22 mouse cellular contexts compared by ENCODE assay signal in the genomic region with DNA sequence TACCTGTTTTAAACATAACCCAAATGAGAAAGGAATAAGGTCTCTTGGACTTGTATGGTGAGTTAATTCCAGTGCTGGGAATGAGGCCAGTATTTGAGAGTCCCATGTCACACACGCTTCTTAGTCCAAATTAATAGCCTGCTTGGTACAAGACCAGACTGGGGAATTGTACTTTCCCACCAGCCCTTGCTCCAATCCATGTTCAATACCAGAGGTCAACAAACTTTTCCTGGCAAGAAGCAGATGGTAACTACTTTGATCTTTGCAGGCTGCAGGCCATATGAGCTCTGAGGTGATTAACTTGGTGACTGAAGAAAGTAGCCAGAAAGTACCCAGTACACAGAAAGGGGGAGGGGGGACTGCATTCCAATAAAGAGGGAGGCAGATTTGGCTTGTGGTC.
A peak's percentile ranks its signal among the peaks of the same experiment; 100 is the strongest.
DNase-seq lines count a peak whose midpoint lies in the region; ATAC-seq lines count a peak whose summit lies in the region.
"Had no signal": no experiment of that assay in that cellular context is flagged by ENCODE, and none has a peak within 500 bp of the region (broad histone marks: within the 10 kb centered on the region; RNA-seq: fewer than 3 reads in every experiment).

No protein-coding gene starts in this region.

- no peaks in the 10 kb centered on the region for H3K36me3 ChIP-seq in forebrain, embryonic 15.5 days
- H3K36me3 ChIP-seq in forebrain, embryonic 11.5 days (ENCODE audit: control insufficient read depth, insufficient read depth, low read length): no peaks in the 10 kb centered on the region
- H3K36me3 ChIP-seq in lung, embryonic 16.5 days (ENCODE audit: control insufficient read depth, insufficient read depth, low read length): no peaks in the 10 kb centered on the region
- H3K36me3 ChIP-seq: heart, embryonic 12.5 days; midbrain, embryonic 15.5 days; neural tube, embryonic 15.5 days; stomach, embryonic 15.5 days had no signal

- no peak for DNase-seq in forebrain, embryonic 11.5 days (ENCODE audit: low spot score)
- DNase-seq in lung, postnatal 25 days (ENCODE audit: low spot score): no peak
- DNase-seq in embryo, embryonic 11 days: peak; percentile 20
- DNase-seq in kidney, adult 9 months: no peak
- DNase-seq in thymus, postnatal 25 days: no peak
- DNase-seq: adrenal gland, postnatal 36 days; B cell, adult 2 months; heart, postnatal 14 days; kidney, adult 18-20 months; kidney, postnatal 10 days; right cerebral cortex, postnatal 25 days; thymus, adult 18-20 months had no signal

- H3K4me2 ChIP-seq in forebrain, embryonic 15.5 days (replicated peaks): no peak overlapping the region
- no peak overlapping the region for H3K4me2 ChIP-seq in forebrain, embryonic 11.5 days (ENCODE audit: low read depth, low read length, severe bottlenecking)
- H3K4me2 ChIP-seq in lung, embryonic 16.5 days (ENCODE audit: low read depth, low read length): no peak overlapping the region
- H3K4me2 ChIP-seq: heart, embryonic 12.5 days; hindbrain, embryonic 14.5 days; midbrain, embryonic 15.5 days; neural tube, embryonic 15.5 days; stomach, embryonic 15.5 days had no signal

- no peak overlapping the region for H3K4me3 ChIP-seq in forebrain, embryonic 15.5 days
- H3K4me3 ChIP-seq in forebrain, embryonic 11.5 days (ENCODE audit: low read depth, low read length): no peak overlapping the region
- no peak overlapping the region for H3K4me3 ChIP-seq in lung, embryonic 16.5 days (ENCODE audit: low read length)
- H3K4me3 ChIP-seq: erythroblast, embryonic 14.5 days; heart, embryonic 12.5 days; megakaryocyte, embryonic 14.5 days; midbrain, embryonic 15.5 days; neural tube, embryonic 15.5 days; stomach, embryonic 15.5 days had no signal

- no peaks in the 10 kb centered on the region for H3K27me3 ChIP-seq in forebrain, embryonic 15.5 days
- no peaks in the 10 kb centered on the region for H3K27me3 ChIP-seq in forebrain, embryonic 11.5 days (ENCODE audit: control insufficient read depth, insufficient read depth, low read length)
- no peaks in the 10 kb centered on the region for H3K27me3 ChIP-seq in lung, embryonic 16.5 days (ENCODE audit: control insufficient read depth, insufficient read depth, low read depth, low read length)
- H3K27me3 ChIP-seq: heart, embryonic 12.5 days; megakaryocyte, embryonic 14.5 days; midbrain, embryonic 15.5 days; neural tube, embryonic 15.5 days; stomach, embryonic 15.5 days had no signal

- no peak overlapping the region for H3K27ac ChIP-seq in forebrain, embryonic 15.5 days (replicated peaks)
- no peak overlapping the region for H3K27ac ChIP-seq in forebrain, embryonic 11.5 days (ENCODE audit: low read depth, low read length)
- no peak overlapping the region for H3K27ac ChIP-seq in lung, embryonic 16.5 days (ENCODE audit: low read length)
- H3K27ac ChIP-seq: hindbrain, embryonic 14.5 days; midbrain, embryonic 15.5 days; neural tube, embryonic 15.5 days; stomach, embryonic 15.5 days had no signal

- H3K4me1 ChIP-seq in forebrain, embryonic 15.5 days: peaks cover 10% of the 10 kb centered on the region
- peaks cover 5% of the 10 kb centered on the region; the same call in 1 of the 2 replicates for H3K4me1 ChIP-seq in forebrain, embryonic 11.5 days (replicated peaks; ENCODE audit: control insufficient read depth, insufficient read depth, low read length)
- H3K4me1 ChIP-seq in lung, embryonic 16.5 days (replicated peaks; ENCODE audit: control insufficient read depth, insufficient read depth, low read length): peaks cover 6% of the 10 kb centered on the region
- H3K4me1 ChIP-seq: heart, embryonic 12.5 days; megakaryocyte, embryonic 14.5 days; stomach, embryonic 15.5 days had no signal

- no peak overlapping the region for H3K9ac ChIP-seq in forebrain, embryonic 15.5 days (replicated peaks)
- no peak overlapping the region for H3K9ac ChIP-seq in forebrain, embryonic 11.5 days (ENCODE audit: low read length)
- H3K9ac ChIP-seq in lung, embryonic 16.5 days (ENCODE audit: low read length): no peak overlapping the region
- H3K9ac ChIP-seq: heart, embryonic 12.5 days; hindbrain, embryonic 14.5 days; midbrain, embryonic 15.5 days; neural tube, embryonic 15.5 days; stomach, embryonic 15.5 days had no signal

- 49% methylated on average over 1 of the region's 1 CpGs for WGBS in forebrain, embryonic 15.5 days
- WGBS in forebrain, embryonic 11.5 days: 95% methylated on average over 1 of the region's 1 CpGs
- 44% methylated on average over 1 of the region's 1 CpGs for WGBS in lung, embryonic 16.5 days

- H3K9me3 ChIP-seq in forebrain, embryonic 15.5 days: no peaks in the 10 kb centered on the region
- H3K9me3 ChIP-seq in forebrain, embryonic 11.5 days (ENCODE audit: control insufficient read depth, low read length): no peaks in the 10 kb centered on the region
- H3K9me3 ChIP-seq in lung, embryonic 16.5 days (ENCODE audit: control insufficient read depth, low read length): no peaks in the 10 kb centered on the region
- H3K9me3 ChIP-seq: heart, embryonic 12.5 days; megakaryocyte, embryonic 14.5 days; midbrain, embryonic 15.5 days; neural tube, embryonic 15.5 days; stomach, embryonic 15.5 days had no signal

- ATAC-seq in forebrain, embryonic 15.5 days (replicated peaks): 0 out of 2 replicates have a peak, but pooled peaks have one; percentile 21
- ATAC-seq in forebrain, embryonic 11.5 days (replicated peaks; ENCODE audit: low FRiP score): no peak
- peak; percentile 77 for ATAC-seq in lung, embryonic 16.5 days (ENCODE audit: low read depth)
- ATAC-seq: forebrain, embryonic 14.5 days; midbrain, embryonic 15.5 days had no signal
